Mouse (Mus musculus) gastrocnemius, adult 2 months (tissue): ENCODE data around the gene Fam135a. TPM values are rescaled to one million over a fixed set of nuclear protein-coding genes. Genes with fewer than 3 reads are reported as not detected.
A peak's percentile ranks its signal among the peaks of the same experiment; 100 is the strongest.

Experiments used
- DNase-seq: peaks from one replicate; pipeline ENCODE4 v3.0.0; 2022
- H3K27ac ChIP-seq: fragments of 200-600 bp; 2 replicates; pipeline ENCODE4 v1.8.1; 2022; ENCODE audit warnings: mild to moderate bottlenecking
- H3K4me3 ChIP-seq: fragments of 200-600 bp; 2 replicates; pipeline ENCODE4 v1.8.1; 2022; ENCODE audit warnings: mild to moderate bottlenecking, moderate library complexity
- CTCF ChIP-seq: fragments of 200-600 bp; IDR thresholded peaks from 2 replicates; pipeline ENCODE4 v1.8.1; 2022; ENCODE audit warnings: antibody characterized with exemption, mild to moderate bottlenecking, moderate library complexity
- intact Hi-C: fragments of 180-260 bp; cut with DNase I; formaldehyde crosslinking; loops from one replicate; pipeline ENCODE4 v1.15.1; 2025
- long read RNA-seq, 2 experiments: library from polyadenylated mRNA; stranded (forward); transcript quantifications; one replicate each; pipeline ENCODE4 v2.0.0; 2021
- total RNA-seq, 2 experiments: library from RNA; stranded (reverse); gene quantifications; 2 replicates each; pipeline ENCODE4 v1.2.3; 2021

The Fam135a gene
- total RNA-seq = 10 to 100 TPM; 18.4 to 19.9 TPM
- long read RNA-seq, experiment 1, full-length matches to known transcripts = 4 of 14 reads
- long read RNA-seq, experiment 1, partial matches to known transcripts = 1 of 14 reads
- long read RNA-seq, experiment 1, other reads (novel, unspliced or antisense) = 9 of 14 reads
- long read RNA-seq, experiment 2, full-length matches to known transcripts = 3 of 14 reads
- long read RNA-seq, experiment 2, partial matches to known transcripts = 5 of 14 reads
- long read RNA-seq, experiment 2, other reads (novel, unspliced or antisense) = 6 of 14 reads

DNA sequence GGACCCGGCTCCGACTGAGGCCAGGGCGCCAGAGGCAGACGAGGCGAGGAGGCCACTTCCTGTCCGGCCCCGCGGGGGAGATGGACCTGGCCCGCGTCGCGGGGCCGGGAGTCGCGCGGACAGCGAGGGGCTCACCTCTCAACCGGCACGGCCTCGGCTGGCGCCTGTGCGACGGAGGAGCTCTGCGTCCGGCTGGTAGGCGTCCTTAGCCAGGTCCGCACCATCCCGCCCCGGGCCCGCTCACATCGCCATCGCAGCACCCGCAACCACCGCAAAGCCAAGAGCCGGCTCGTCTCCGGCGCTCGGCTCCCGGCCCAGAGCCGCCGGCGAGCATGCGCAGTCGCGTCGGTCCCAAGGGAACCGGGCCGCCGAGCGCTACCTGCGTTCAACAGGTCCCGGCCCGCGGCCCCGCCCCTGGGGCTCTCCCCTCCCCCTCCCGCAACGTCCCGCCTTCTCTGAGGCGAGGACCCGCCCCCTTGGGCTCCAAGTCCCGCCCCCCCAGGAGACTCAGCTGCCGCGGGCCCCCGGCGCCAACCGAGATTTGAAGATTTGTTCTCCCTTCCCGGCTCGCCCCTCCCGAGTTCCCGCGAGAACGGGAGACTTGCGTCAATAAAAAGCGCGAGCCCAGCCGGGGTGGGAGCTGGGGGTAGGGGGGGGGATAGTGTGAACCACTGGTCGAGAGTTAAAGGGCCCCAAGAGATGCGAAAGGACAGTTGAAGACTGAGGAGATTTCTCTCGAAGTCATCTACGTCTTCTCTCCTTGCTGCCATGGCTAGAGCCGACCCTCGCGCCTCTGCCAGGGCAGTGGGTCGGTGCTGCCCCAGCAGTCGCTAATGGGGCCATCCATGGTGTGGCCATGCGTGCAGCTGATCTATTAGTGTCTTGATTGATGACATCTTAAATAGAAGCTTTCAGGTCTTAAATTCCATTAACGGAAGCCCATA lies at the start of gene Fam135a:
Gene Fam135a (minus strand): TSS at position 416 of the 944 bp plus-strand sequence.
- TF ChIP-seq CTCF = no peak
- H3K27ac ChIP-seq = peak within 1 kb of the TSS; percentile 86
- intact Hi-C loops = loop anchor here (5.0 kb wide), 1 partner anchor 178 kb away; the partner anchor contains the start of gene Smap1
- DNase-seq = peak; percentile 95
- H3K4me3 ChIP-seq = peak within 1 kb of the TSS; percentile 80

DNA sequence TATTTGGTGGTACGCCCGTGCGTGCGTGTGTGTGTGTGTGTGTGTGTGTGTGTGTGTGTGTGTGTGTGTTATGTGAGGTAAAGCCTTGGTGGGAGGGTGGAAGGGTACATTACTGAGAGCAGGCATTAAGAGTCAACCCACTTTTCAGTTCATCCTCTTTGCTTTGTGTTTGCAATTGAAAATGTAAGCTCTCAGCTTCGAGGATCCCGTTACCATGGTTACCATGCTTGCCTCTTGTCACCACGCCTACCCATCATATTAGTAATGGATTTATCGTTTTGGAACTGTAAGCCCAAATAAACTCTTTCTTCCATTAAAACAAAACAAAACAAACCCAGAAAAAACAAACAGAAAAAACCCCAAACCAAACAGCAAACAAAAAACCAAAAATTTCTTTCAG lies 43.4 kb upstream of the Fam135a start:
- no peak for DNase-seq
- Histone ChIP-seq H3K4me3 (no peak overlapping the region), H3K27ac (no peak overlapping the region)
- intact Hi-C loops = no loop called here
- no peak for TF ChIP-seq CTCF

- no peak overlapping the region for H3K4me3 ChIP-seq
- DNase-seq = no peak
- no peak for TF ChIP-seq CTCF
- H3K27ac ChIP-seq = no peak overlapping the region
- intact Hi-C loops = no loop called here
These were observed 40.4 kb upstream of the Fam135a start for GRCm38 (mm10) chr1:24140555-24140954.

- no peak overlapping the region for H3K4me3 ChIP-seq
- peak; percentile 47 for DNase-seq
- H3K27ac ChIP-seq = no peak overlapping the region
- peak; percentile 94 for TF ChIP-seq CTCF
- intact Hi-C loops = loop anchor here (2.0 kb wide), 1 partner anchor 112 kb away; no protein-coding TSS in a partner anchor
These were observed 37.0 kb upstream of the Fam135a start for GRCm38 (mm10) chr1:24137133-24137532.

GRCm38 (mm10) chr1:24134792-24135191 lies 34.7 kb upstream of the Fam135a start:
- intact Hi-C loops = no loop called here

GRCm38 (mm10) chr1:24133853-24134252 lies 33.7 kb upstream of the Fam135a start:
- TF ChIP-seq CTCF = no peak
- DNase-seq = no peak
- intact Hi-C loops = no loop called here
- Histone ChIP-seq H3K27ac (no peak overlapping the region), H3K4me3 (no peak overlapping the region)

More at GRCm38 (mm10) chr1:24134792-24135191, 34.7 kb upstream of the Fam135a start:
- H3K4me3 ChIP-seq = no peak overlapping the region
- H3K27ac ChIP-seq = no peak overlapping the region
- TF ChIP-seq CTCF = peak; percentile 68
- DNase-seq = no peak

GRCm38 (mm10) chr1:24127866-24128265 lies 27.7 kb upstream of the Fam135a start:
- Histone ChIP-seq H3K4me3 (no peak overlapping the region), H3K27ac (no peak overlapping the region)
- intact Hi-C loops = no loop called here
- DNase-seq = no peak
- TF ChIP-seq CTCF = no peak

- TF ChIP-seq CTCF = no peak
- intact Hi-C loops = no loop called here
- H3K4me3 ChIP-seq = no peak overlapping the region
- H3K27ac ChIP-seq = no peak overlapping the region
- DNase-seq = no peak
These were observed 24.5 kb upstream of the Fam135a start for GRCm38 (mm10) chr1:24124610-24125009.

GRCm38 (mm10) chr1:24122582-24122981 lies 22.4 kb upstream of the Fam135a start:
- intact Hi-C loops = no loop called here
- TF ChIP-seq CTCF = no peak
- DNase-seq = no peak
- Histone ChIP-seq H3K4me3 (no peak overlapping the region), H3K27ac (no peak overlapping the region)

- Histone ChIP-seq H3K27ac (no peak overlapping the region), H3K4me3 (no peak overlapping the region)
- no peak for TF ChIP-seq CTCF
- no peak for DNase-seq
- intact Hi-C loops = no loop called here
These were observed 8.0 kb upstream of the Fam135a start for GRCm38 (mm10) chr1:24107971-24108773.

DNA sequence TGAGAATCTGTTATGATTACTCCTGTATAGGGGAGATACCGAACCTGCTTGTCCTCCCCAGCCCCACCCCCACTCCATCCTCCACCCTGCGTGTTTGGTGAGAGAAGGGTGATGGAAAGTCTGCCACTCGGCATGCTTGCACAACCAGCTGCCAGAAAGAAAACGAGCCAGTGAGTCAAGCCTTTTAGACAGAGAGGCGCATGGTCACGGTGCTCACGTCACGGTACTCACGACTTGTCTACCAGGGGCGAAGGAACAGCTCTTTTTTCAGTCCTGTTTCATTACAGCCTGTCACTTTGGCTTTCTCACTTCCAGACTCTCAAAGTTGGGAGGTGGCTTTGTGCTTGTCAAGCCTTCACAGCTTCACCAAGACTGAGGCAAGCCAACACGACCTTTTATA lies 7.2 kb upstream of the Fam135a start:
- DNase-seq = peak; percentile 17
- TF ChIP-seq CTCF = no peak
- Histone ChIP-seq H3K4me3 (no peak overlapping the region), H3K27ac (no peak overlapping the region)
- intact Hi-C loops = no loop called here

- intact Hi-C loops = loop anchor here (5.0 kb wide), 1 partner anchor 180 kb away; the partner anchor contains the start of gene Smap1
- no peak for DNase-seq
- H3K27ac ChIP-seq = no peak overlapping the region
- H3K4me3 ChIP-seq = no peak overlapping the region
- TF ChIP-seq CTCF = no peak
These were observed 2.5 kb upstream of the Fam135a start for GRCm38 (mm10) chr1:24102579-24103149.
